Comparison of ENCODE assay signal across 9 mouse cellular contexts in genomic region chr2:27210255-27210654, GRCm38 (mm10). TPM values are rescaled to one million over a fixed set of nuclear protein-coding genes. Genes with fewer than 3 reads are reported as not detected.
A peak's percentile ranks its signal among the peaks of the same experiment; 100 is the strongest.
DNase-seq lines count a peak whose midpoint lies in the region; ATAC-seq and TF ChIP-seq lines count a peak whose summit lies in the region.
"Had no signal": no experiment of that assay in that cellular context is flagged by ENCODE, and none has a peak within 500 bp of the region (broad histone marks: within the 10 kb centered on the region; RNA-seq: fewer than 3 reads in every experiment).

No protein-coding gene starts in this region.

- no peak overlapping the region for H3K9ac ChIP-seq in forebrain, embryonic 11.5 days (ENCODE audit: low read length)
- no peak overlapping the region for H3K9ac ChIP-seq in forebrain, embryonic 12.5 days
- no peak overlapping the region for H3K9ac ChIP-seq in embryonic facial prominence, embryonic 11.5 days (replicated peaks; ENCODE audit: low read length)
- H3K9ac ChIP-seq: liver, embryonic 15.5 days had no signal

- H3K9me3 ChIP-seq in forebrain, embryonic 11.5 days (ENCODE audit: control insufficient read depth, low read length): no peaks in the 10 kb centered on the region
- no peaks in the 10 kb centered on the region for H3K9me3 ChIP-seq in forebrain, embryonic 12.5 days
- H3K9me3 ChIP-seq in embryonic facial prominence, embryonic 11.5 days (replicated peaks; ENCODE audit: control insufficient read depth, low read length): no peaks in the 10 kb centered on the region
- H3K9me3 ChIP-seq: liver, embryonic 15.5 days had no signal

- no peaks in the 10 kb centered on the region for H3K27me3 ChIP-seq in forebrain, embryonic 11.5 days (ENCODE audit: control insufficient read depth, insufficient read depth, low read length)
- H3K27me3 ChIP-seq in forebrain, embryonic 12.5 days: no peaks in the 10 kb centered on the region
- no peaks in the 10 kb centered on the region for H3K27me3 ChIP-seq in embryonic facial prominence, embryonic 11.5 days (ENCODE audit: control insufficient read depth, insufficient read depth, low read length)
- no peaks in the 10 kb centered on the region for H3K27me3 ChIP-seq in small intestine, adult 2 months (ENCODE audit: control insufficient read depth, insufficient read depth, low read length)
- H3K27me3 ChIP-seq: liver, embryonic 15.5 days had no signal

- TF ChIP-seq CTCF in small intestine, adult 2 months (IDR thresholded peaks at IDR 0.05; ENCODE audit: extremely low read depth, insufficient read length, insufficient replicate concordance, low read depth, low read length): peak; percentile 76; the same call in 1 of the 2 replicates

- ATAC-seq in forebrain, embryonic 11.5 days (replicated peaks; ENCODE audit: low FRiP score): no peak
- no peak for ATAC-seq in forebrain, embryonic 12.5 days (ENCODE audit: low FRiP score)
- ATAC-seq in embryonic facial prominence, embryonic 11.5 days (replicated peaks; ENCODE audit: insufficient number of reproducible peaks, low FRiP score, low TSS enrichment, low read depth): no peak

- DNase-seq in forebrain, embryonic 11.5 days (ENCODE audit: low spot score): peak; percentile 69
- peak; percentile 50 for DNase-seq in urinary bladder, postnatal 14 days (ENCODE audit: low spot score)
- DNase-seq in urinary bladder, adult 2 months (ENCODE audit: low spot score): no peak
- peak; percentile 54 for DNase-seq in embryonic facial prominence, embryonic 11.5 days (ENCODE audit: low spot score)
- DNase-seq in large intestine, adult 2 months (ENCODE audit: low read depth, low spot score): peak; percentile 2
- no peak for DNase-seq in right cerebral cortex, adult 18-20 months

- H3K4me3 ChIP-seq in forebrain, embryonic 11.5 days (ENCODE audit: low read depth, low read length): no peak overlapping the region
- H3K4me3 ChIP-seq in forebrain, embryonic 12.5 days (replicated peaks): no peak overlapping the region
- no peak overlapping the region for H3K4me3 ChIP-seq in embryonic facial prominence, embryonic 11.5 days (ENCODE audit: low read depth, low read length)
- no peak overlapping the region for H3K4me3 ChIP-seq in small intestine, adult 2 months (ENCODE audit: low read depth, low read length)
- H3K4me3 ChIP-seq: liver, embryonic 15.5 days had no signal

- H3K4me1 ChIP-seq in forebrain, embryonic 11.5 days (replicated peaks; ENCODE audit: control insufficient read depth, insufficient read depth, low read length): no peaks in the 10 kb centered on the region
- H3K4me1 ChIP-seq in forebrain, embryonic 12.5 days: no peaks in the 10 kb centered on the region
- no peaks in the 10 kb centered on the region for H3K4me1 ChIP-seq in embryonic facial prominence, embryonic 11.5 days (ENCODE audit: control insufficient read depth, insufficient read depth, low read length)
- H3K4me1 ChIP-seq in small intestine, adult 2 months (ENCODE audit: control insufficient read depth, insufficient read depth, insufficient read length, low read length): no peaks in the 10 kb centered on the region; the same call in 1 of the 2 replicates

- no peak overlapping the region for H3K27ac ChIP-seq in forebrain, embryonic 11.5 days (ENCODE audit: low read depth, low read length)
- no peak overlapping the region for H3K27ac ChIP-seq in forebrain, embryonic 12.5 days
- H3K27ac ChIP-seq in embryonic facial prominence, embryonic 11.5 days (replicated peaks; ENCODE audit: low read depth, low read length): no peak overlapping the region
- H3K27ac ChIP-seq in small intestine, adult 2 months (ENCODE audit: insufficient read depth, low read depth, low read length): no peak overlapping the region
- H3K27ac ChIP-seq: liver, embryonic 15.5 days had no signal

- no peak overlapping the region for H3K4me2 ChIP-seq in forebrain, embryonic 11.5 days (ENCODE audit: low read depth, low read length, severe bottlenecking)
- no peak overlapping the region for H3K4me2 ChIP-seq in forebrain, embryonic 12.5 days
- H3K4me2 ChIP-seq in embryonic facial prominence, embryonic 11.5 days (ENCODE audit: low read depth, low read length): no peak overlapping the region
- H3K4me2 ChIP-seq: liver, embryonic 15.5 days had no signal

- WGBS in forebrain, embryonic 11.5 days: 59% methylated on average over 7 of the region's 7 CpGs
- WGBS in forebrain, embryonic 12.5 days: 61% methylated on average over 7 of the region's 7 CpGs
- WGBS in embryonic facial prominence, embryonic 11.5 days: 59% methylated on average over 7 of the region's 7 CpGs
- 55% methylated on average over 7 of the region's 7 CpGs for WGBS in large intestine, adult 2 months
- 52% methylated on average over 7 of the region's 7 CpGs for WGBS in small intestine, adult 2 months

- TF ChIP-seq POLR2A in small intestine, adult 2 months (IDR thresholded peaks at IDR 0.05; ENCODE audit: low read depth, low read length): no peak

- H3K36me3 ChIP-seq in forebrain, embryonic 11.5 days (ENCODE audit: control insufficient read depth, insufficient read depth, low read length): no peaks in the 10 kb centered on the region
- H3K36me3 ChIP-seq in forebrain, embryonic 12.5 days (replicated peaks): no peaks in the 10 kb centered on the region
- no peaks in the 10 kb centered on the region for H3K36me3 ChIP-seq in embryonic facial prominence, embryonic 11.5 days (replicated peaks; ENCODE audit: control insufficient read depth, insufficient read depth, low read depth, low read length)
- H3K36me3 ChIP-seq in small intestine, adult 2 months (ENCODE audit: control insufficient read depth, insufficient read depth, low read length): no peaks in the 10 kb centered on the region
- H3K36me3 ChIP-seq: liver, embryonic 15.5 days had no signal

RNA-seq across cellular contexts. Expression of gene Sardh, which starts 37.9 kb away (rescaled TPM):
- polyA plus RNA-seq in forebrain, embryonic 11.5 days (2014; fragmentation: Nextera tagmentation; extraction: Ambion mirVana): 3.2 and 6.0 TPM in 2 replicates
- 2.6 and 5.8 TPM in 2 replicates for polyA plus RNA-seq in forebrain, embryonic 12.5 days (2016; fragmentation: Nextera tagmentation; extraction: Ambion mirVana)
- polyA plus RNA-seq in urinary bladder, adult 2 months (2012; rRNA removed): 8.1 and 10.6 TPM in 2 replicates
- 2.7 and 2.8 TPM in 2 replicates for polyA plus RNA-seq in embryonic facial prominence, embryonic 11.5 days (2014; fragmentation: Nextera tagmentation; extraction: Ambion mirVana)
- polyA plus RNA-seq in large intestine, adult 2 months (2012; rRNA removed): 2.1 and 3.4 TPM in 2 replicates
- polyA plus RNA-seq in small intestine, adult 2 months (2012; rRNA removed): 9.3 and 13.1 TPM in 2 replicates

RNA-seq across cellular contexts. Expression of gene Dbh, which starts 45.2 kb away (rescaled TPM):
- not detected in 2 replicates for polyA plus RNA-seq in forebrain, embryonic 11.5 days (2014; fragmentation: Nextera tagmentation; extraction: Ambion mirVana)
- polyA plus RNA-seq in forebrain, embryonic 12.5 days (2016; fragmentation: Nextera tagmentation; extraction: Ambion mirVana): not detected in 2 replicates
- 0.38 and 0.44 TPM in 2 replicates for polyA plus RNA-seq in urinary bladder, adult 2 months (2012; rRNA removed)
- polyA plus RNA-seq in embryonic facial prominence, embryonic 11.5 days (2014; fragmentation: Nextera tagmentation; extraction: Ambion mirVana): 0.28 and 0.29 TPM in 2 replicates
- polyA plus RNA-seq in large intestine, adult 2 months (2012; rRNA removed): 6.0 and 6.6 TPM in 2 replicates
- 0.04 and 4.0 TPM in 2 replicates for polyA plus RNA-seq in small intestine, adult 2 months (2012; rRNA removed)

Comparison
In these comparisons a context has a peak if more than half of its experiments do, and no peak if none do; other contexts are left out.
1. DNase-seq: peak in forebrain, embryonic 11.5 days (single experiment), urinary bladder, postnatal 14 days (single experiment), embryonic facial prominence, embryonic 11.5 days (single experiment) and large intestine, adult 2 months (single experiment); none in urinary bladder, adult 2 months (single experiment) and right cerebral cortex, adult 18-20 months (single experiment).